Mouse (Mus musculus) right cerebral cortex, postnatal 10 days (tissue): ENCODE results near the gene Ino80e.
A peak's percentile ranks its signal among the peaks of the same experiment; 100 is the strongest.

Experiments used
- DNase-seq, 2 experiments: peaks; one replicate each; pipeline ENCODE4 v3.0.0; 2021; ENCODE audit warnings: low spot score in 2 of 2

Ino80e gene

GRCm38 (mm10) chr7:126815726-126816222 is 46.4 kb downstream of the Ino80e start:
- DNase-seq = no peak

- DNase-seq = no peak
These were observed 52.3 kb downstream of the Ino80e start for GRCm38 (mm10) chr7:126809723-126810369.

GRCm38 (mm10) chr7:126808703-126809455 is 53.3 kb downstream of the Ino80e start:
- peak; percentile 92 to 94 for DNase-seq

GRCm38 (mm10) chr7:126807405-126807804 is 54.8 kb downstream of the Ino80e start:
- DNase-seq = no peak

GRCm38 (mm10) chr7:126806956-126807355 is 55.2 kb downstream of the Ino80e start:
- DNase-seq = no peak

GRCm38 (mm10) chr7:126803751-126804150 is 58.4 kb downstream of the Ino80e start:
- no peak for DNase-seq

GRCm38 (mm10) chr7:126803181-126803580 is 59.0 kb downstream of the Ino80e start:
- no peak for DNase-seq

- DNase-seq = no peak
These were observed 59.9 kb downstream of the Ino80e start for GRCm38 (mm10) chr7:126802134-126802889.

GRCm38 (mm10) chr7:126801057-126801422 is 61.1 kb downstream of the Ino80e start:
- no peak for DNase-seq
